Mouse (Mus musculus): Measurements from ENCODE around the gene Asb4. TPM values are rescaled to one million over a fixed set of nuclear protein-coding genes. Genes with fewer than 3 reads are reported as not detected.
"Not testable (repeated sequence)": the region's sequence is repeated elsewhere in the genome, so short reads cannot be mapped to it uniquely, and the experiment has no call there.

Gene Asb4
- polyA plus RNA-seq (2014; fragmentation: Nextera tagmentation; extraction: Ambion mirVana): 6.7 and 10.3 TPM in 2 replicates

GRCm38 (mm10) chr6:5383336-5384177, at the start of gene Asb4:
Gene Asb4 (plus strand): TSS chr6:5383386.
- H3K4me3 ChIP-seq (ENCODE audit: low read depth, low read length): peak within 1 kb of the TSS; percentile 20
- ATAC-seq (ENCODE audit: low read depth): peak; percentile 68; the same call in 1 of the 2 replicates
- 3% methylated on average over 19 of the region's 19 CpGs for WGBS
- no peaks in the 10 kb centered on the region for H3K36me3 ChIP-seq (ENCODE audit: control insufficient read depth, insufficient read depth, low read length)
- H3K4me1 ChIP-seq (ENCODE audit: control insufficient read depth, insufficient read depth, low read length): peaks cover 38% of the 10 kb centered on the region
- H3K27ac ChIP-seq (ENCODE audit: low read depth, low read length): peak within 1 kb of the TSS; percentile 49
- H3K4me2 ChIP-seq (ENCODE audit: low read depth, low read length): peak within 1 kb of the TSS; percentile 51
- H3K9me3 ChIP-seq (ENCODE audit: control insufficient read depth, low read length): no peaks in the 10 kb centered on the region
- H3K9ac ChIP-seq (replicated peaks; ENCODE audit: low read depth, low read length): peak within 1 kb of the TSS; percentile 43
- H3K27me3 ChIP-seq (ENCODE audit: control insufficient read depth, insufficient read depth, low read length): no peaks in the 10 kb centered on the region

DNA sequence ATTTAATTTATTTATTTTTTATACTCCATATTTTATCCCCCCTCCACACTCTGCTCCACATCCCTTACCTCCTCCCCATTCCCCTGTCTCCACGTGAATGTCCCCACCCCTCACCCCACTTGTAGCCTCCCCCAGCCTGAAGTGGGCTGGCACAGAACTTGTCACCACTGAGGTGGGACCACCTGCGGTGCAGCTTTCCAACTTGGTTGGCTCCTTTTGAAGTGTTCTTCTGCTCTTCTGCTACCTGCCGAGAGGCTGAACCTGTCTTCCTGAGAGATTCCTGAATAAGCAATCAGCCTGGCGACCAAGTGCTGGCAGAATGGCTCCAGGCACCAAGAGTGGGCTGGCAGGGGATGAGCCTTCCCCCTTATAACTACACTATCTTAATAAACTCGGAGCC, 49.2 kb upstream of the Asb4 start:
- no peak for ATAC-seq (ENCODE audit: low read depth)
- Histone ChIP-seq H3K9ac (replicated peaks; ENCODE audit: low read depth, low read length) (no peak overlapping the region), H3K9me3 (ENCODE audit: control insufficient read depth, low read length) (no peaks in the 10 kb centered on the region), H3K4me2 (ENCODE audit: low read depth, low read length) (no peak overlapping the region), H3K27ac (ENCODE audit: low read depth, low read length) (no peak overlapping the region), H3K4me3 (ENCODE audit: low read depth, low read length) (no peak overlapping the region), H3K27me3 (ENCODE audit: control insufficient read depth, insufficient read depth, low read length) (no peaks in the 10 kb centered on the region), H3K4me1 (ENCODE audit: control insufficient read depth, insufficient read depth, low read length) (no peaks in the 10 kb centered on the region), H3K36me3 (ENCODE audit: control insufficient read depth, insufficient read depth, low read length) (no peaks in the 10 kb centered on the region)
- 63% methylated on average over 5 of the region's 5 CpGs for WGBS

- not testable (repeated sequence) for H3K4me2 ChIP-seq (ENCODE audit: low read depth, low read length); H3K36me3 ChIP-seq (ENCODE audit: control insufficient read depth, insufficient read depth, low read length); H3K4me3 ChIP-seq (ENCODE audit: low read depth, low read length); H3K27ac ChIP-seq (ENCODE audit: low read depth, low read length); H3K4me1 ChIP-seq (ENCODE audit: control insufficient read depth, insufficient read depth, low read length); H3K9ac ChIP-seq (replicated peaks; ENCODE audit: low read depth, low read length); H3K9me3 ChIP-seq (ENCODE audit: control insufficient read depth, low read length); H3K27me3 ChIP-seq (ENCODE audit: control insufficient read depth, insufficient read depth, low read length); ATAC-seq (ENCODE audit: low read depth)
These were observed 47.2 kb upstream of the Asb4 start for GRCm38 (mm10) chr6:5336016-5336415.

- not testable (repeated sequence) for H3K9ac ChIP-seq (replicated peaks; ENCODE audit: low read depth, low read length); H3K4me2 ChIP-seq (ENCODE audit: low read depth, low read length); H3K9me3 ChIP-seq (ENCODE audit: control insufficient read depth, low read length); H3K27me3 ChIP-seq (ENCODE audit: control insufficient read depth, insufficient read depth, low read length); H3K27ac ChIP-seq (ENCODE audit: low read depth, low read length); H3K4me1 ChIP-seq (ENCODE audit: control insufficient read depth, insufficient read depth, low read length); H3K4me3 ChIP-seq (ENCODE audit: low read depth, low read length); ATAC-seq (ENCODE audit: low read depth); H3K36me3 ChIP-seq (ENCODE audit: control insufficient read depth, insufficient read depth, low read length)
- 89% methylated on average over 4 of the region's 4 CpGs for WGBS
These were observed 44.4 kb upstream of the Asb4 start for GRCm38 (mm10) chr6:5338781-5339180.

DNA sequence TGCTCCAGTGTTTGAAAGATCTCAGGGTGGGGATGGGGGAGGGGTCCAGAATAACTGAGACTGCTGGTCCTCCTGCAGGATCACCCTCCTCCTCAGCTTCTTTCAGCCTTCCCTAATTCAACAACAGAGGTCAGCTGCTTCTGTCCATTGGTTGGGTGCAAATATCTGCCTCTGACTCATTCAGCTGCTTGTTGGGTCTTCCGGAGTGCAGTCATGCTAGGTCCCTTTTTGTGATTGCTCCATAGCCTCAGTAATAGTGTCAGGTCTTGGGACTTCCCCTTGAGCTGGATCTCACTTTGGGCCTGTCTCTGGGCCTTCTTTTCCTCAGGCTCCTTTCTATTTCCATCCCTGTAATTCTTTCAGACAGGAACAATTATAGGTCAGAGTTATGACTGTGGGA, 43.9 kb upstream of the Asb4 start:
- not testable (repeated sequence) for H3K9ac ChIP-seq (replicated peaks; ENCODE audit: low read depth, low read length); H3K4me1 ChIP-seq (ENCODE audit: control insufficient read depth, insufficient read depth, low read length); H3K36me3 ChIP-seq (ENCODE audit: control insufficient read depth, insufficient read depth, low read length); H3K4me2 ChIP-seq (ENCODE audit: low read depth, low read length); H3K27ac ChIP-seq (ENCODE audit: low read depth, low read length); H3K9me3 ChIP-seq (ENCODE audit: control insufficient read depth, low read length); H3K27me3 ChIP-seq (ENCODE audit: control insufficient read depth, insufficient read depth, low read length); H3K4me3 ChIP-seq (ENCODE audit: low read depth, low read length); ATAC-seq (ENCODE audit: low read depth)
- 100% methylated on average over 1 of the region's 1 CpGs for WGBS

DNA sequence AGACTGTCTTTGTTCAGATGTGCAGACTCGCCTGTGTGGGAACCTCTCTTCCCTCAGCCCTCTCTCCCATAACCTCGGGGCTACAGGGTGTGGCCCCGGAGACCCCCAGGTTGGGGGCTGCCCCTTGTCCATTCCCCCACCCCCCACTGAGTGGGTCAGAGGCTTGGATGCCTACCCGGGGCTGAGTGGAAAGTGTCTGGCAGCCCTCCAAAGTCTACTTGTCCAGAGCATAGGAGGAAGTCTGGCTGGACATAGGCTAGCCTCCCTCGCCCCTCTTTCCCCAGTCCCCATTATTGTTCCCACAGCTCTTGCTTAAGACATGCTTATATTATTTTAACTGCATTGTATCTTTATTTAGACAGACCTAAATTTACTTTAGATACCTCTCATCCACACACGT, 38.9 kb upstream of the Asb4 start:
- Histone ChIP-seq H3K4me2 (ENCODE audit: low read depth, low read length) (no peak overlapping the region), H3K27me3 (ENCODE audit: control insufficient read depth, insufficient read depth, low read length) (no peaks in the 10 kb centered on the region), H3K4me1 (ENCODE audit: control insufficient read depth, insufficient read depth, low read length) (no peaks in the 10 kb centered on the region), H3K9me3 (ENCODE audit: control insufficient read depth, low read length) (no peaks in the 10 kb centered on the region), H3K27ac (ENCODE audit: low read depth, low read length) (no peak overlapping the region), H3K36me3 (ENCODE audit: control insufficient read depth, insufficient read depth, low read length) (no peaks in the 10 kb centered on the region), H3K4me3 (ENCODE audit: low read depth, low read length) (no peak overlapping the region), H3K9ac (replicated peaks; ENCODE audit: low read depth, low read length) (no peak overlapping the region)
- ATAC-seq (ENCODE audit: low read depth): no peak
- WGBS: 76% methylated on average over 6 of the region's 6 CpGs

DNA sequence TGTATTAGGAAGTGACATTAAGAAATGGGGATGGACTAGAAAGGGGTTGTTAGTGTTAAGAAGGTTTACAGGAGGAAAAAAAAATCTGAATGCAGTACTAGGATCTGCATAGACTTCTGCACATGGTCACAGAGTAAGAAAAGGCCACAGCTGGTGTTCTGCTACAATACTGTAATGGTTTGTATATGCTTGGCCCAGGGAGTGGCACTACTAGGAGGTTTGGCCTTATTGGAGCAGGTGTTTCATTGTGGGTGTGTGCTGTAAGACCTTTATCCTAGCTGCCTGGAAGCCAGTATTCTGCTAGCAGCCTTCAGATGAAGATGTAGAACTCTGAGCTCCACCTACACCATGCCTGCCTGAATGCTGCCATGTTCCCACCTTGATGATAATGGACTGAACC, 25.3 kb upstream of the Asb4 start:
- no peak for ATAC-seq (ENCODE audit: low read depth)

GRCm38 (mm10) chr6:5360402-5360801, 22.8 kb upstream of the Asb4 start:
- Histone ChIP-seq H3K27ac (ENCODE audit: low read depth, low read length) (no peak overlapping the region), H3K9me3 (ENCODE audit: control insufficient read depth, low read length) (no peaks in the 10 kb centered on the region)
- WGBS: 94% methylated on average over 5 of the region's 5 CpGs

More for the DNA sequence above, 25.3 kb upstream of the Asb4 start:
- H3K9ac ChIP-seq (replicated peaks; ENCODE audit: low read depth, low read length): no peak overlapping the region
- no peak overlapping the region for H3K4me2 ChIP-seq (ENCODE audit: low read depth, low read length)
- no peak overlapping the region for H3K27ac ChIP-seq (ENCODE audit: low read depth, low read length)
- H3K36me3 ChIP-seq (ENCODE audit: control insufficient read depth, insufficient read depth, low read length): no peaks in the 10 kb centered on the region
- no peaks in the 10 kb centered on the region for H3K9me3 ChIP-seq (ENCODE audit: control insufficient read depth, low read length)
- H3K4me1 ChIP-seq (ENCODE audit: control insufficient read depth, insufficient read depth, low read length): no peaks in the 10 kb centered on the region
- no peaks in the 10 kb centered on the region for H3K27me3 ChIP-seq (ENCODE audit: control insufficient read depth, insufficient read depth, low read length)
- H3K4me3 ChIP-seq (ENCODE audit: low read depth, low read length): no peak overlapping the region

GRCm38 (mm10) chr6:5361987-5362386, 21.2 kb upstream of the Asb4 start:
- Histone ChIP-seq H3K9ac (replicated peaks; ENCODE audit: low read depth, low read length) (no peak overlapping the region), H3K4me1 (ENCODE audit: control insufficient read depth, insufficient read depth, low read length) (no peaks in the 10 kb centered on the region), H3K4me2 (ENCODE audit: low read depth, low read length) (no peak overlapping the region), H3K4me3 (ENCODE audit: low read depth, low read length) (no peak overlapping the region), H3K9me3 (ENCODE audit: control insufficient read depth, low read length) (no peaks in the 10 kb centered on the region), H3K27me3 (ENCODE audit: control insufficient read depth, insufficient read depth, low read length) (no peaks in the 10 kb centered on the region), H3K27ac (ENCODE audit: low read depth, low read length) (no peak overlapping the region), H3K36me3 (ENCODE audit: control insufficient read depth, insufficient read depth, low read length) (no peaks in the 10 kb centered on the region)
- no peak for ATAC-seq (ENCODE audit: low read depth)
- 68% methylated on average over 6 of the region's 6 CpGs for WGBS

More at GRCm38 (mm10) chr6:5360402-5360801, 22.8 kb upstream of the Asb4 start:
- Histone ChIP-seq H3K36me3 (ENCODE audit: control insufficient read depth, insufficient read depth, low read length) (no peaks in the 10 kb centered on the region), H3K9ac (replicated peaks; ENCODE audit: low read depth, low read length) (no peak overlapping the region), H3K4me2 (ENCODE audit: low read depth, low read length) (no peak overlapping the region), H3K27me3 (ENCODE audit: control insufficient read depth, insufficient read depth, low read length) (no peaks in the 10 kb centered on the region), H3K4me1 (ENCODE audit: control insufficient read depth, insufficient read depth, low read length) (no peaks in the 10 kb centered on the region), H3K4me3 (ENCODE audit: low read depth, low read length) (no peak overlapping the region)
- no peak for ATAC-seq (ENCODE audit: low read depth)
